ENCODE assay signal across 8 mouse cellular contexts in genomic region chr2:168590168-168590551, GRCm38 (mm10). TPM values are rescaled to one million over a fixed set of nuclear protein-coding genes. Genes with fewer than 3 reads are reported as not detected.
DNase-seq lines count a peak whose midpoint lies in the region; ATAC-seq and TF ChIP-seq lines count a peak whose summit lies in the region.

No protein-coding gene starts in this region.

- peak overlapping the region; percentile 82 for H3K4me2 ChIP-seq in kidney, embryonic 14.5 days (replicated peaks; ENCODE audit: low read depth, low read length)
- H3K4me2 ChIP-seq in lung, postnatal 0 days (replicated peaks; ENCODE audit: low read depth, low read length): peak overlapping the region; percentile 71

- ATAC-seq in kidney, embryonic 14.5 days (ENCODE audit: low FRiP score, low TSS enrichment): peak; percentile 75
- peak; percentile 88 for ATAC-seq in lung, postnatal 0 days
- ATAC-seq in erythroid progenitor cell, adult 5-6 weeks (replicated peaks; ENCODE audit: low FRiP score, poor library complexity, severe bottlenecking): no peak

- no peak for TF ChIP-seq EP300 in lung, postnatal 0 days (IDR thresholded peaks at IDR 0.05)

- peak; percentile 42 to 59 for DNase-seq in CD8-positive naive resting alpha-beta T cell, adult 2 months (ENCODE audit: low read depth in 2 of 2, low spot score in 2 of 2)
- DNase-seq in adrenal gland, postnatal 14 days: peak; percentile 71
- DNase-seq in heart, embryonic 10.5 days (ENCODE audit: low spot score): no peak
- DNase-seq in lung, postnatal 0 days (ENCODE audit: low spot score): peak; percentile 57
- peak; percentile 63 for DNase-seq in skeletal muscle tissue, adult 2 months (ENCODE audit: low read depth, low spot score)
- DNase-seq in cerebellum, postnatal 4 days (ENCODE audit: low spot score in 2 of 2): no peak

- peaks cover 65% of the 10 kb centered on the region for H3K27me3 ChIP-seq in heart, embryonic 10.5 days (ENCODE audit: insufficient read depth, poor library complexity, severe bottlenecking)
- peaks cover 20% of the 10 kb centered on the region for H3K27me3 ChIP-seq in kidney, embryonic 14.5 days (ENCODE audit: control insufficient read depth, insufficient read depth, low read length)
- 0 out of 2 replicates have a peak, but pooled peaks cover 12% of the 10 kb centered on the region for H3K27me3 ChIP-seq in lung, postnatal 0 days (replicated peaks; ENCODE audit: insufficient read depth, low read length)

- H3K36me3 ChIP-seq in heart, embryonic 10.5 days: no peaks in the 10 kb centered on the region
- no peaks in the 10 kb centered on the region for H3K36me3 ChIP-seq in kidney, embryonic 14.5 days (ENCODE audit: control insufficient read depth, insufficient read depth, low read length)
- H3K36me3 ChIP-seq in lung, postnatal 0 days (ENCODE audit: insufficient read depth, low read length): no peaks in the 10 kb centered on the region

- H3K4me1 ChIP-seq in heart, embryonic 10.5 days: peaks cover 53% of the 10 kb centered on the region
- H3K4me1 ChIP-seq in kidney, embryonic 14.5 days (ENCODE audit: control insufficient read depth, insufficient read depth, low read length): peaks cover 13% of the 10 kb centered on the region; the same call in 1 of the 2 replicates
- H3K4me1 ChIP-seq in lung, postnatal 0 days (ENCODE audit: insufficient read depth, low read depth, low read length): no peaks in the 10 kb centered on the region

- peak overlapping the region; percentile 58 for H3K9ac ChIP-seq in kidney, embryonic 14.5 days (ENCODE audit: low read depth, low read length)
- no peak overlapping the region for H3K9ac ChIP-seq in lung, postnatal 0 days (replicated peaks; ENCODE audit: low read depth)

- under 1% methylated on average over 36 of the region's 38 CpGs for WGBS in heart, embryonic 10.5 days
- WGBS in kidney, embryonic 14.5 days: under 1% methylated on average over 37 of the region's 38 CpGs
- WGBS in lung, postnatal 0 days: 1% methylated on average over 33 of the region's 38 CpGs

- H3K9me3 ChIP-seq in heart, embryonic 10.5 days: no peaks in the 10 kb centered on the region
- no peaks in the 10 kb centered on the region for H3K9me3 ChIP-seq in kidney, embryonic 14.5 days (ENCODE audit: control insufficient read depth, low read length)
- no peaks in the 10 kb centered on the region for H3K9me3 ChIP-seq in lung, postnatal 0 days (ENCODE audit: low read length)

- H3K4me3 ChIP-seq in heart, embryonic 10.5 days: peak overlapping the region; percentile 73
- peak overlapping the region; percentile 49 for H3K4me3 ChIP-seq in kidney, embryonic 14.5 days (ENCODE audit: low read length)
- H3K4me3 ChIP-seq in lung, postnatal 0 days (ENCODE audit: low read depth, low read length): peak overlapping the region; percentile 33

- H3K27ac ChIP-seq in heart, embryonic 10.5 days: peak overlapping the region; percentile 79
- H3K27ac ChIP-seq in kidney, embryonic 14.5 days (ENCODE audit: low read depth, low read length): no peak overlapping the region
- no peak overlapping the region for H3K27ac ChIP-seq in lung, postnatal 0 days (ENCODE audit: low read length)

- TF ChIP-seq CTCF in lung, postnatal 0 days (IDR thresholded peaks at IDR 0.05): no peak

RNA-seq across cellular contexts. Expression of gene Nfatc2, which starts 11.3 kb away (rescaled TPM):
- 2.7 and 7.6 TPM in 2 replicates for total RNA-seq in adrenal gland, postnatal 14 days (2021)
- 2.0 and 4.6 TPM in 2 replicates for polyA plus RNA-seq in heart, embryonic 10.5 days (2016; fragmentation: Nextera tagmentation; extraction: Ambion mirVana)
- 1.7 and 2.7 TPM in 2 replicates for polyA plus RNA-seq in kidney, embryonic 14.5 days (2014; fragmentation: Nextera tagmentation; extraction: Ambion mirVana)
- 0.72 and 0.96 TPM in 2 replicates for polyA plus RNA-seq in lung, postnatal 0 days (2015; fragmentation: Nextera tagmentation; extraction: Ambion mirVana)
- total RNA-seq in erythroid progenitor cell, adult 5-6 weeks (2015; ENCODE audit: low replicate concordance): 2.5 and 3.8 TPM in 2 replicates
- 0.13 and 0.61 TPM in 2 replicates for total RNA-seq in erythroid progenitor cell, adult 5-6 weeks (2017; ENCODE audit: low replicate concordance)

Comparison
In these comparisons a context has a peak if more than half of its experiments do, and no peak if none do; other contexts are left out.
1. DNase-seq: peak in CD8-positive naive resting alpha-beta T cell, adult 2 months (2 of 2), adrenal gland, postnatal 14 days (single experiment), lung, postnatal 0 days (single experiment) and skeletal muscle tissue, adult 2 months (single experiment); none in heart, embryonic 10.5 days (single experiment) and cerebellum, postnatal 4 days (0 of 2).
2. Peak in every context shown above with its lines, with median percentiles within 50 percentile points of each other: H3K4me3 ChIP-seq.